Mouse (Mus musculus): ENCODE data around the gene Epha4. TPM values are rescaled to one million over a fixed set of nuclear protein-coding genes. Genes with fewer than 3 reads are reported as not detected.

The Epha4 gene
- polyA plus RNA-seq, 1 experiment from 2014 or later = 59.5 TPM

GRCm38 (mm10) chr1:77471447-77471846 lies 43.4 kb downstream of the Epha4 start:
- Histone ChIP-seq H3K9me3 (no peaks in the 10 kb centered on the region), H3K27me3 (no peaks in the 10 kb centered on the region), H3K36me3 (0 out of 2 replicates have a peak, but pooled peaks cover 7% of the 10 kb centered on the region), H3K4me2 (replicated peaks) (no peak overlapping the region), H3K4me1 (peaks cover 18% of the 10 kb centered on the region), H3K4me3 (no peak overlapping the region), H3K9ac (no peak overlapping the region), H3K27ac (no peak overlapping the region)
- no peak for ATAC-seq (ENCODE audit: low FRiP score, low read depth)
- WGBS = 57% methylated on average over 5 of the region's 5 CpGs

GRCm38 (mm10) chr1:77471037-77471436 lies 43.9 kb downstream of the Epha4 start:
- Histone ChIP-seq H3K4me2 (replicated peaks) (no peak overlapping the region), H3K27ac (no peak overlapping the region), H3K9me3 (no peaks in the 10 kb centered on the region), H3K4me1 (peaks cover 18% of the 10 kb centered on the region), H3K4me3 (no peak overlapping the region), H3K9ac (no peak overlapping the region), H3K36me3 (0 out of 2 replicates have a peak, but pooled peaks cover 3% of the 10 kb centered on the region), H3K27me3 (no peaks in the 10 kb centered on the region)
- 41% methylated on average over 5 of the region's 5 CpGs for WGBS
- no peak for ATAC-seq (ENCODE audit: low FRiP score, low read depth)

GRCm38 (mm10) chr1:77468717-77469314 lies 46.1 kb downstream of the Epha4 start:
- Histone ChIP-seq H3K4me2 (replicated peaks) (no peak overlapping the region), H3K9ac (no peak overlapping the region), H3K9me3 (no peaks in the 10 kb centered on the region), H3K4me3 (no peak overlapping the region), H3K4me1 (peaks cover 16% of the 10 kb centered on the region), H3K27me3 (no peaks in the 10 kb centered on the region), H3K36me3 (peaks cover 6% of the 10 kb centered on the region; the same call in 1 of the 2 replicates), H3K27ac (no peak overlapping the region)
- 74% methylated on average over 5 of the region's 5 CpGs for WGBS
- no peak for ATAC-seq (ENCODE audit: low FRiP score, low read depth)

GRCm38 (mm10) chr1:77465524-77465923 lies 49.4 kb downstream of the Epha4 start:
- peaks cover 25% of the 10 kb centered on the region for H3K4me1 ChIP-seq
- WGBS = 76% methylated on average over 4 of the region's 4 CpGs
- H3K9me3 ChIP-seq = no peaks in the 10 kb centered on the region
- no peaks in the 10 kb centered on the region for H3K27me3 ChIP-seq
- ATAC-seq (ENCODE audit: low FRiP score, low read depth) = no peak
- peaks cover 6% of the 10 kb centered on the region; the same call in 1 of the 2 replicates for H3K36me3 ChIP-seq
- H3K4me2 ChIP-seq (replicated peaks) = no peak overlapping the region
- H3K9ac ChIP-seq = no peak overlapping the region
- no peak overlapping the region for H3K27ac ChIP-seq
- no peak overlapping the region for H3K4me3 ChIP-seq

GRCm38 (mm10) chr1:77464108-77464507 lies 50.8 kb downstream of the Epha4 start:
- Histone ChIP-seq H3K4me1 (peaks cover 27% of the 10 kb centered on the region), H3K36me3 (peaks cover 6% of the 10 kb centered on the region; the same call in 1 of the 2 replicates), H3K9ac (no peak overlapping the region), H3K27me3 (no peaks in the 10 kb centered on the region), H3K4me3 (no peak overlapping the region), H3K4me2 (replicated peaks) (no peak overlapping the region), H3K27ac (no peak overlapping the region), H3K9me3 (no peaks in the 10 kb centered on the region)
- 62% methylated on average over 1 of the region's 1 CpGs for WGBS
- no peak for ATAC-seq (ENCODE audit: low FRiP score, low read depth)

- Histone ChIP-seq H3K27me3 (no peaks in the 10 kb centered on the region), H3K4me3 (no peak overlapping the region), H3K4me1 (peaks cover 43% of the 10 kb centered on the region), H3K4me2 (replicated peaks) (no peak overlapping the region), H3K36me3 (peaks cover 5% of the 10 kb centered on the region; the same call in 1 of the 2 replicates), H3K27ac (no peak overlapping the region), H3K9ac (no peak overlapping the region), H3K9me3 (no peaks in the 10 kb centered on the region)
- 28% methylated on average over 3 of the region's 3 CpGs for WGBS
- ATAC-seq (ENCODE audit: low FRiP score, low read depth) = no peak
Observed at GRCm38 (mm10) chr1:77461877-77462615, 52.8 kb downstream of the Epha4 start.

GRCm38 (mm10) chr1:77460831-77461629 lies 53.9 kb downstream of the Epha4 start:
- WGBS = 65% methylated on average over 11 of the region's 11 CpGs
- Histone ChIP-seq H3K9ac (no peak overlapping the region), H3K4me2 (replicated peaks) (no peak overlapping the region), H3K27me3 (no peaks in the 10 kb centered on the region), H3K4me1 (peaks cover 48% of the 10 kb centered on the region), H3K36me3 (peaks cover 4% of the 10 kb centered on the region; the same call in 1 of the 2 replicates), H3K9me3 (no peaks in the 10 kb centered on the region), H3K4me3 (no peak overlapping the region), H3K27ac (no peak overlapping the region)
- no peak for ATAC-seq (ENCODE audit: low FRiP score, low read depth)

- WGBS = 77% methylated on average over 7 of the region's 7 CpGs
- no peaks in the 10 kb centered on the region for H3K9me3 ChIP-seq
- peaks cover 45% of the 10 kb centered on the region for H3K4me1 ChIP-seq
- no peak overlapping the region for H3K9ac ChIP-seq
- H3K27ac ChIP-seq = no peak overlapping the region
- no peak overlapping the region for H3K4me2 ChIP-seq (replicated peaks)
- no peaks in the 10 kb centered on the region for H3K27me3 ChIP-seq
- no peaks in the 10 kb centered on the region for H3K36me3 ChIP-seq
- H3K4me3 ChIP-seq = no peak overlapping the region
- ATAC-seq (ENCODE audit: low FRiP score, low read depth) = no peak
Observed at GRCm38 (mm10) chr1:77458751-77459385, 56.0 kb downstream of the Epha4 start.

GRCm38 (mm10) chr1:77457446-77457800 lies 57.5 kb downstream of the Epha4 start:
- Histone ChIP-seq H3K36me3 (no peaks in the 10 kb centered on the region), H3K9ac (no peak overlapping the region), H3K4me1 (peaks cover 40% of the 10 kb centered on the region), H3K27ac (no peak overlapping the region), H3K4me3 (no peak overlapping the region), H3K27me3 (no peaks in the 10 kb centered on the region), H3K4me2 (replicated peaks) (no peak overlapping the region), H3K9me3 (no peaks in the 10 kb centered on the region)
- WGBS = 22% methylated on average over 6 of the region's 6 CpGs
- ATAC-seq (ENCODE audit: low FRiP score, low read depth) = no peak

- Histone ChIP-seq H3K4me1 (peaks cover 35% of the 10 kb centered on the region), H3K9ac (no peak overlapping the region), H3K27me3 (no peaks in the 10 kb centered on the region), H3K9me3 (no peaks in the 10 kb centered on the region), H3K36me3 (no peaks in the 10 kb centered on the region), H3K4me2 (replicated peaks) (no peak overlapping the region), H3K27ac (no peak overlapping the region), H3K4me3 (no peak overlapping the region)
- WGBS = 53% methylated on average over 7 of the region's 7 CpGs
- no peak for ATAC-seq (ENCODE audit: low FRiP score, low read depth)
Observed at GRCm38 (mm10) chr1:77456695-77457445, 58.0 kb downstream of the Epha4 start.

GRCm38 (mm10) chr1:77453811-77454210 lies 61.1 kb downstream of the Epha4 start:
- Histone ChIP-seq H3K4me3 (no peak overlapping the region), H3K9me3 (no peaks in the 10 kb centered on the region), H3K36me3 (no peaks in the 10 kb centered on the region), H3K4me2 (replicated peaks) (no peak overlapping the region), H3K4me1 (peaks cover 30% of the 10 kb centered on the region), H3K27ac (no peak overlapping the region), H3K9ac (no peak overlapping the region), H3K27me3 (no peaks in the 10 kb centered on the region)
- no peak for ATAC-seq (ENCODE audit: low FRiP score, low read depth)
- WGBS = 85% methylated on average over 1 of the region's 1 CpGs
